Mouse (Mus musculus) cerebellum, adult 2 months (tissue): ENCODE measurements around the gene Mks1.

Experiments
- CTCF ChIP-seq: fragments of 200-500 bp; IDR thresholded peaks from 2 replicates; pipeline ENCODE4 v1.5.1; 2011; ENCODE audit warnings: low read depth, mild to moderate bottlenecking, control low read depth, low read length, moderate library complexity, borderline replicate concordance; ENCODE audit not compliant: insufficient read depth
- POLR2A ChIP-seq: fragments of 200-500 bp; IDR thresholded peaks from 2 replicates; pipeline ENCODE4 v1.6.1; 2011; ENCODE audit warnings: low read length, control low read depth, borderline replicate concordance; ENCODE audit not compliant: insufficient read depth

GRCm38 (mm10) chr11:87817443-87817773 lies 35.6 kb upstream of the Mks1 start:
- TF ChIP-seq POLR2A = no peak
- no peak for TF ChIP-seq CTCF
